Mouse (Mus musculus): Measurements from ENCODE around the gene Ttll7. TPM values are rescaled to one million over a fixed set of nuclear protein-coding genes. Genes with fewer than 3 reads are reported as not detected.

The Ttll7 gene
- polyA plus RNA-seq, 2 experiments, result 0.23 to 0.47 TPM

- TF ChIP-seq CTCF (IDR thresholded peaks at IDR 0.05; ENCODE audit: low read depth) (no peak), EP300 (IDR thresholded peaks at IDR 0.05; ENCODE audit: low read depth) (no peak)
- Histone ChIP-seq H3K27ac (no peak overlapping the region), H3K4me3 (ENCODE audit: insufficient read depth in 1 of 2, low read depth in 2 of 2, low read length in 2 of 2) (no peak overlapping the region), H3K9ac (replicated peaks) (no peak overlapping the region), H3K36me3 (replicated peaks; ENCODE audit: control insufficient read depth, insufficient read depth, low read depth) (no peaks in the 10 kb centered on the region), H3K9me3 (ENCODE audit: control insufficient read depth, low read length) (no peaks in the 10 kb centered on the region), H3K4me2 (ENCODE audit: low read depth) (no peak overlapping the region), H3K27me3 (ENCODE audit: control insufficient read depth, insufficient read depth, low read length) (no peaks in the 10 kb centered on the region), H3K4me1 (replicated peaks; ENCODE audit: control insufficient read depth in 2 of 2, insufficient read depth in 2 of 2, low read length in 1 of 2) (no peaks in the 10 kb centered on the region)
- WGBS (ENCODE audit: insufficient replicate concordance), result 45% methylated on average over 4 of the region's 4 CpGs
- no peak for DNase-seq (ENCODE audit: low read depth in 3 of 3, low spot score in 3 of 3)
- no peak for ATAC-seq (ENCODE audit: insufficient read depth)
Measured at GRCm38 (mm10) chr3:146901729-146902128, 49.6 kb downstream of the Ttll7 start.

GRCm38 (mm10) chr3:146905606-146906005 is 53.4 kb downstream of the Ttll7 start:
- ATAC-seq (ENCODE audit: insufficient read depth) (no peak), DNase-seq (ENCODE audit: low read depth in 3 of 3, low spot score in 3 of 3) (no peak)
- 51% methylated on average over 3 of the region's 3 CpGs for WGBS (ENCODE audit: insufficient replicate concordance)
- Histone ChIP-seq H3K27ac (no peak overlapping the region), H3K9ac (replicated peaks) (no peak overlapping the region), H3K9me3 (ENCODE audit: control insufficient read depth, low read length) (no peaks in the 10 kb centered on the region), H3K4me2 (ENCODE audit: low read depth) (no peak overlapping the region), H3K4me3 (ENCODE audit: insufficient read depth in 1 of 2, low read depth in 2 of 2, low read length in 2 of 2) (no peak overlapping the region), H3K36me3 (replicated peaks; ENCODE audit: control insufficient read depth, insufficient read depth, low read depth) (no peaks in the 10 kb centered on the region), H3K27me3 (ENCODE audit: control insufficient read depth, insufficient read depth, low read length) (no peaks in the 10 kb centered on the region), H3K4me1 (replicated peaks; ENCODE audit: control insufficient read depth in 2 of 2, insufficient read depth in 2 of 2, low read length in 1 of 2) (no peaks in the 10 kb centered on the region)
- TF ChIP-seq EP300 (IDR thresholded peaks at IDR 0.05; ENCODE audit: low read depth) (no peak), CTCF (IDR thresholded peaks at IDR 0.05; ENCODE audit: low read depth) (no peak)

GRCm38 (mm10) chr3:146908922-146909321 is 56.8 kb downstream of the Ttll7 start:
- no peak overlapping the region for H3K9ac ChIP-seq (replicated peaks)
- H3K4me1 ChIP-seq (replicated peaks; ENCODE audit: control insufficient read depth in 2 of 2, insufficient read depth in 2 of 2, low read length in 1 of 2), result no peaks in the 10 kb centered on the region
- no peaks in the 10 kb centered on the region for H3K27me3 ChIP-seq (ENCODE audit: control insufficient read depth, insufficient read depth, low read length)
- H3K4me2 ChIP-seq (ENCODE audit: low read depth), result no peak overlapping the region
- H3K36me3 ChIP-seq (replicated peaks; ENCODE audit: control insufficient read depth, insufficient read depth, low read depth), result no peaks in the 10 kb centered on the region
- DNase-seq (ENCODE audit: low read depth in 3 of 3, low spot score in 3 of 3) (no peak), ATAC-seq (ENCODE audit: insufficient read depth) (no peak)
- 39% methylated on average over 5 of the region's 5 CpGs for WGBS (ENCODE audit: insufficient replicate concordance)
- H3K27ac ChIP-seq, result no peak overlapping the region
- no peak for TF ChIP-seq EP300 (IDR thresholded peaks at IDR 0.05; ENCODE audit: low read depth)
- no peak for TF ChIP-seq CTCF (IDR thresholded peaks at IDR 0.05; ENCODE audit: low read depth)
- no peaks in the 10 kb centered on the region for H3K9me3 ChIP-seq (ENCODE audit: control insufficient read depth, low read length)
- H3K4me3 ChIP-seq (ENCODE audit: insufficient read depth in 1 of 2, low read depth in 2 of 2, low read length in 2 of 2), result no peak overlapping the region

- WGBS (ENCODE audit: insufficient replicate concordance), result 69% methylated on average over 12 of the region's 12 CpGs
- no peak for DNase-seq (ENCODE audit: low read depth in 3 of 3, low spot score in 3 of 3)
- H3K9me3 ChIP-seq (ENCODE audit: control insufficient read depth, low read length), result no peaks in the 10 kb centered on the region
Measured at GRCm38 (mm10) chr3:146913107-146913506, 60.9 kb downstream of the Ttll7 start.

GRCm38 (mm10) chr3:146914798-146915197 is 62.6 kb downstream of the Ttll7 start:
- no peaks in the 10 kb centered on the region for H3K36me3 ChIP-seq (replicated peaks; ENCODE audit: control insufficient read depth, insufficient read depth, low read depth)
- DNase-seq (ENCODE audit: low read depth in 3 of 3, low spot score in 3 of 3) (peak; percentile 9 to 35 (median 15)), ATAC-seq (ENCODE audit: insufficient read depth) (no peak)
- no peak overlapping the region for H3K9ac ChIP-seq (replicated peaks)
- H3K27ac ChIP-seq, result no peak overlapping the region
- no peak for TF ChIP-seq EP300 (IDR thresholded peaks at IDR 0.05; ENCODE audit: low read depth)
- TF ChIP-seq CTCF (IDR thresholded peaks at IDR 0.05; ENCODE audit: low read depth), result peak; percentile 83
- H3K4me2 ChIP-seq (ENCODE audit: low read depth), result no peak overlapping the region
- WGBS (ENCODE audit: insufficient replicate concordance), result 8% methylated on average over 12 of the region's 12 CpGs
- no peaks in the 10 kb centered on the region for H3K27me3 ChIP-seq (ENCODE audit: control insufficient read depth, insufficient read depth, low read length)
- H3K4me3 ChIP-seq (ENCODE audit: insufficient read depth in 1 of 2, low read depth in 2 of 2, low read length in 2 of 2), result no peak overlapping the region
- H3K9me3 ChIP-seq (ENCODE audit: control insufficient read depth, low read length), result no peaks in the 10 kb centered on the region
- H3K4me1 ChIP-seq (replicated peaks; ENCODE audit: control insufficient read depth in 2 of 2, insufficient read depth in 2 of 2, low read length in 1 of 2), result no peaks in the 10 kb centered on the region

More at GRCm38 (mm10) chr3:146913107-146913506, 60.9 kb downstream of the Ttll7 start:
- Histone ChIP-seq H3K4me3 (ENCODE audit: insufficient read depth in 1 of 2, low read depth in 2 of 2, low read length in 2 of 2) (no peak overlapping the region), H3K27me3 (ENCODE audit: control insufficient read depth, insufficient read depth, low read length) (no peaks in the 10 kb centered on the region), H3K27ac (no peak overlapping the region), H3K36me3 (replicated peaks; ENCODE audit: control insufficient read depth, insufficient read depth, low read depth) (no peaks in the 10 kb centered on the region), H3K4me2 (ENCODE audit: low read depth) (no peak overlapping the region), H3K9ac (replicated peaks) (no peak overlapping the region), H3K4me1 (replicated peaks; ENCODE audit: control insufficient read depth in 2 of 2, insufficient read depth in 2 of 2, low read length in 1 of 2) (no peaks in the 10 kb centered on the region)
- TF ChIP-seq CTCF (IDR thresholded peaks at IDR 0.05; ENCODE audit: low read depth) (no peak), EP300 (IDR thresholded peaks at IDR 0.05; ENCODE audit: low read depth) (no peak)
- no peak for ATAC-seq (ENCODE audit: insufficient read depth)

All from liver, embryonic 14.5 days (tissue).